Mouse (Mus musculus): ENCODE data around the gene Klrg2. TPM values are rescaled to one million over a fixed set of nuclear protein-coding genes. Genes with fewer than 3 reads are reported as not detected.
A peak's percentile ranks its signal among the peaks of the same experiment; 100 is the strongest.
"Not testable (repeated sequence)": the region's sequence is repeated elsewhere in the genome, so short reads cannot be mapped to it uniquely, and the experiment has no call there.

Klrg2 gene
- 4.0 and 5.3 TPM in 2 replicates for polyA plus RNA-seq (2012; rRNA removed)

GRCm38 (mm10) chr6:38636852-38637618 is at the start of gene Klrg2:
Klrg2 (minus strand) TSS chr6:38637242.
- Histone ChIP-seq H3K4me1 (ENCODE audit: control insufficient read depth, insufficient read depth, low read length) (peaks cover 3% of the 10 kb centered on the region; the same call in 1 of the 2 replicates), H3K4me3 (replicated peaks; ENCODE audit: extremely low read depth, low read depth, low read length) (peak within 1 kb of the TSS; percentile 60)
- TF ChIP-seq CTCF (IDR thresholded peaks at IDR 0.05; ENCODE audit: insufficient read depth, low read length) (no peak), POLR2A (IDR thresholded peaks at IDR 0.05; ENCODE audit: borderline replicate concordance, extremely low read depth, low read depth, low read length) (peak; percentile 20; the same call in 1 of the 2 replicates)
- WGBS: 1% methylated on average over 60 of the region's 60 CpGs
- peak; percentile 63 for DNase-seq

- no peak overlapping the region for H3K4me3 ChIP-seq (replicated peaks; ENCODE audit: extremely low read depth, low read depth, low read length)
- no peak for DNase-seq
- TF ChIP-seq POLR2A (IDR thresholded peaks at IDR 0.05; ENCODE audit: borderline replicate concordance, extremely low read depth, low read depth, low read length) (no peak), CTCF (IDR thresholded peaks at IDR 0.05; ENCODE audit: insufficient read depth, low read length) (no peak)
- no peaks in the 10 kb centered on the region for H3K4me1 ChIP-seq (ENCODE audit: control insufficient read depth, insufficient read depth, low read length)
- WGBS: 49% methylated on average over 2 of the region's 2 CpGs
Observed at GRCm38 (mm10) chr6:38682532-38682931, 45.5 kb upstream of the Klrg2 start.

- TF ChIP-seq CTCF (IDR thresholded peaks at IDR 0.05; ENCODE audit: insufficient read depth, low read length) (no peak), POLR2A (IDR thresholded peaks at IDR 0.05; ENCODE audit: borderline replicate concordance, extremely low read depth, low read depth, low read length) (no peak)
- 75% methylated on average over 9 of the region's 9 CpGs for WGBS
Observed at GRCm38 (mm10) chr6:38677629-38678028, 40.6 kb upstream of the Klrg2 start.

GRCm38 (mm10) chr6:38676723-38677122 is 39.7 kb upstream of the Klrg2 start:
- no peak for DNase-seq
- H3K4me3 ChIP-seq (replicated peaks; ENCODE audit: extremely low read depth, low read depth, low read length): no peak overlapping the region
- H3K4me1 ChIP-seq (ENCODE audit: control insufficient read depth, insufficient read depth, low read length): no peaks in the 10 kb centered on the region
- TF ChIP-seq POLR2A (IDR thresholded peaks at IDR 0.05; ENCODE audit: borderline replicate concordance, extremely low read depth, low read depth, low read length) (no peak), CTCF (IDR thresholded peaks at IDR 0.05; ENCODE audit: insufficient read depth, low read length) (no peak)
- 62% methylated on average over 14 of the region's 14 CpGs for WGBS

More at GRCm38 (mm10) chr6:38677629-38678028, 40.6 kb upstream of the Klrg2 start:
- DNase-seq: no peak
- Histone ChIP-seq H3K4me1 (ENCODE audit: control insufficient read depth, insufficient read depth, low read length) (no peaks in the 10 kb centered on the region), H3K4me3 (replicated peaks; ENCODE audit: extremely low read depth, low read depth, low read length) (no peak overlapping the region)

GRCm38 (mm10) chr6:38676217-38676616 is 39.2 kb upstream of the Klrg2 start:
- no peak overlapping the region for H3K4me3 ChIP-seq (replicated peaks; ENCODE audit: extremely low read depth, low read depth, low read length)
- TF ChIP-seq POLR2A (IDR thresholded peaks at IDR 0.05; ENCODE audit: borderline replicate concordance, extremely low read depth, low read depth, low read length) (no peak), CTCF (IDR thresholded peaks at IDR 0.05; ENCODE audit: insufficient read depth, low read length) (no peak)
- DNase-seq: no peak
- no peaks in the 10 kb centered on the region for H3K4me1 ChIP-seq (ENCODE audit: control insufficient read depth, insufficient read depth, low read length)
- 64% methylated on average over 6 of the region's 6 CpGs for WGBS

- TF ChIP-seq POLR2A (IDR thresholded peaks at IDR 0.05; ENCODE audit: borderline replicate concordance, extremely low read depth, low read depth, low read length) (no peak), CTCF (IDR thresholded peaks at IDR 0.05; ENCODE audit: insufficient read depth, low read length) (no peak)
- no peak overlapping the region for H3K4me3 ChIP-seq (replicated peaks; ENCODE audit: extremely low read depth, low read depth, low read length)
- no peak for DNase-seq
- H3K4me1 ChIP-seq (ENCODE audit: control insufficient read depth, insufficient read depth, low read length): no peaks in the 10 kb centered on the region
- 82% methylated on average over 3 of the region's 3 CpGs for WGBS
Observed at GRCm38 (mm10) chr6:38672011-38672410, 35.0 kb upstream of the Klrg2 start.

GRCm38 (mm10) chr6:38671270-38671669 is 34.2 kb upstream of the Klrg2 start:
- WGBS: 88% methylated on average over 7 of the region's 7 CpGs
- TF ChIP-seq POLR2A (IDR thresholded peaks at IDR 0.05; ENCODE audit: borderline replicate concordance, extremely low read depth, low read depth, low read length): no peak
- no peak for TF ChIP-seq CTCF (IDR thresholded peaks at IDR 0.05; ENCODE audit: insufficient read depth, low read length)
- no peak overlapping the region for H3K4me3 ChIP-seq (replicated peaks; ENCODE audit: extremely low read depth, low read depth, low read length)
- no peak for DNase-seq
- H3K4me1 ChIP-seq (ENCODE audit: control insufficient read depth, insufficient read depth, low read length): no peaks in the 10 kb centered on the region

- WGBS: 83% methylated on average over 1 of the region's 1 CpGs
- not testable (repeated sequence) for DNase-seq; H3K4me1 ChIP-seq (ENCODE audit: control insufficient read depth, insufficient read depth, low read length); H3K4me3 ChIP-seq (replicated peaks; ENCODE audit: extremely low read depth, low read depth, low read length)
Observed at GRCm38 (mm10) chr6:38670488-38670887, 33.4 kb upstream of the Klrg2 start.

GRCm38 (mm10) chr6:38669580-38669979 is 32.5 kb upstream of the Klrg2 start:
- 60% methylated on average over 6 of the region's 6 CpGs for whole genome bisulfite sequencing
- no peak overlapping the region for H3K4me3 ChIP-seq (replicated peaks; ENCODE audit: extremely low read depth, low read depth, low read length)
- DNase-seq: no peak
- H3K4me1 ChIP-seq (ENCODE audit: control insufficient read depth, insufficient read depth, low read length): no peaks in the 10 kb centered on the region
- TF ChIP-seq CTCF (IDR thresholded peaks at IDR 0.05; ENCODE audit: insufficient read depth, low read length) (peak; percentile 17; the same call in 1 of the 2 replicates), POLR2A (IDR thresholded peaks at IDR 0.05; ENCODE audit: borderline replicate concordance, extremely low read depth, low read depth, low read length) (no peak)

Data from lung, adult 2 months (tissue).